Mouse (Mus musculus) layer of hippocampus, postnatal 14 days (tissue): ENCODE results near the gene Nrxn1. TPM values are rescaled to one million over a fixed set of nuclear protein-coding genes. Genes with fewer than 3 reads are reported as not detected.

ENCODE experiments used
- DNase-seq, 2 experiments: peaks; one replicate each; pipeline ENCODE4 v3.0.0; 2021 to 2022; ENCODE audit warnings: low spot score in 2 of 2, mixed read lengths in 1 of 2
- total RNA-seq, 2 experiments: library from RNA; stranded (reverse); gene quantifications; 2 replicates each; pipeline ENCODE4 v1.2.3; 2021

The Nrxn1 gene
- total RNA-seq, 2 experiments from 2014 or later: 436 to 504 TPM

DNA sequence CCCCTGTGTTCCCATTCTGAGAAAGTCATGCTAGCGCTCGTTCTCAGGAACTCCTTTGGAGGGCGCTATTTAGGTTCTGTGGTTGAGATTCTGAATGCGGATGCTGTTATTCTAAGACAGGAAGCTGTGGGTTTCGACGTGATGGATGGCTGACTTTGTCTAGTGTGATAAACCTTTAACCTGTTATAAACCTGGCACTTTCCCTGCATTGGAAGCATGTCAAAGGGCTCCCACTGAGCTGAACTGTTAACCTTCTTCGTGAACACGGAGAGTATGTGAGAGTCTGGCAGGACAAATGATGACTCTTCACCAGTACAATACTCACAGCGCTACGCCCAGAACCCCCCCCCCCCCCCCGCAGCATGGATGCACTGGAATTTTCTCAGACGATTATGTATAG lies 962.0 kb downstream of the Nrxn1 start:
- no peak for DNase-seq

- no peak for DNase-seq
Observed at GRCm38 (mm10) chr17:90129183-90129582, 963.7 kb downstream of the Nrxn1 start.

GRCm38 (mm10) chr17:90127561-90127960 lies 965.3 kb downstream of the Nrxn1 start:
- DNase-seq: no peak

- no peak for DNase-seq
Observed at GRCm38 (mm10) chr17:90122796-90123481, 969.9 kb downstream of the Nrxn1 start.

- no peak for DNase-seq
Observed at GRCm38 (mm10) chr17:90116241-90116640, 976.6 kb downstream of the Nrxn1 start.

DNA sequence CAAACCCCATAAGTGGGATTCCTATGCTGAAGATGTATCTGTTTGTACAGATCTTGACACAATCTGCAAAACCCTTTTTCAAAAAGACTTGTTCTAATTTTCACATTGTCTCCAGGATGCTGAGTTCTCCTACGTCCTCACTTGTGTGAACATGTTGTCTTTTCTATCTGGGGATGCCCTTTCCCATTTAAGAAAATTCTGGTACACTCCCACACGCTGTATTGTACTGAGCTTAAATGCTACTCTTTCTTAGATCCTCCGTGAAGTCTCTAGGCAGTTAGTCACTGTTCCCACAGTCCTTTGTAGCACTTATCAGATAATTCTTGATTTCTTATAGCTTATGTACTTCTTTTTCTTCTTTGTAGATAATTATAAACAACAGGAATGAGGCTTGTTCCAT lies 997.9 kb downstream of the Nrxn1 start:
- peak in 1 of 2 experiments; percentile 41 for DNase-seq

DNA sequence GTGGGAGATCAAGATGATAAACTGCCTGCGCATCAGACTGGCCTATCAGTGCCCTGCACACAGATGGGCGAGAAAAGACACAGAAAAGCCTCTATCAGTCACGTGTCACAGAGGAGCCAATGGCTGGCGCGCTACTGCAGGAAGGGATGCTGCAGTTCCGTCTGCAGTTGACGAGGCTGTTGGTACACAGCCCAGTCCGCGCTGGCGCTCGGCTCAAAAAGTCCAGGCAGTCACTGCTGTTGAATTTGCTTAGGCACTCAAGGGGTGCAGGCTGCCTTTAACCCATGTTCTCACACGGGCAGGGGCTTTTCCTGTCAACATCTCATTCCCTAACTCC lies 1004.6 kb downstream of the Nrxn1 start:
- peak; percentile 89 to 94 for DNase-seq

DNA sequence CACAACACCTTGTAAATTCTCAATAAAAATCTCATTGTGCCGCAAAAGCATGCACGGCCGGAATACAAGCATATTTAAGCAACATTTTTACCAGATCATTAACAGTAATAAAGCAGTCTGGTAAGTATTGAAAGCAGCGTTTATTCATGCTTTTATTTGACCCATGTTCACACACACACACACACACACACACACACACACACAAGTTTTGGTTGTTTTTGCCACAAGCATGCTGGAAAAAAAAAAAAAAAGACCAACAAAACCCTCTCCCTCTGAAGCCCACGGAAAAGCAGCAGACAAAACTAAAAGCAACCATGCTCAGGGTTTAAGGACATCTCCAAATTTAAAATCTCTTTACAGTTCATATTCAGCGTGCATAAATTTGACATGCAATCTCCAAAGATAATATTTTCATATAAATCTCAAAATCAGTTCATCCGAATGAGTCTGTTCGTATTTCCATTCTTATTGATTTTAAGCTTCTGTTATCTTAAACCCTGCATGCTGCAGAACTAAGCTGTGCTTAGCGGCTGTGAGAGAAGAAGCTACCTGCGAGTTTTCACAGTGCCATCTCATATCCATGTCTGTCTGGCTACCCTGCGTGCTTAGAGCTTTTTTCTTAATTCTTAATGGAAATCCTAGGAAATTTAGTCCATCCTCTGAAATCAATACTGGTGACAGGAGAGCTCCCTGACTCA lies 1005.1 kb downstream of the Nrxn1 start:
- no peak for DNase-seq

- peak; percentile 58 to 91 for DNase-seq
Observed at GRCm38 (mm10) chr17:90086826-90087225, 1006.0 kb downstream of the Nrxn1 start.

GRCm38 (mm10) chr17:90079003-90079402 lies 1013.9 kb downstream of the Nrxn1 start:
- DNase-seq: no peak

DNA sequence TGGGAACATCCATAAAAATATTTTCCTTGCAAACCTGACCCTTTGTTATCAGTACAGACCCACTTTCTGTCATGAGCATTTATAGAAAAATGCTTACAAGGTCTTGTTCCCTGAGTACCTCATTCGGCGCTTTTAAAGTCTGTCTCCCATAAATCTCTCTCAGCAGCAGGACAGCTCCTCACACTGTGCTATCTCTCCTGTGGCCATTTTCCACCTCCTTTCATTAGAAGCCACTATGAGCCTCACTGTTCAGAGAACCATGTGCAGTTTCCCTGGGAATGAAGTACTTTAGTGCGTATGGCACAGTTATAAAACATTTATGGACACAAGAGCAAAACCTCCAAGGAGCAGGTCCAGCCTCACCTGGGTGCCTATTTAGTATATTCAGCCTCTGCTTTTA lies 1014.4 kb downstream of the Nrxn1 start:
- no peak for DNase-seq

- no peak for DNase-seq
Observed at GRCm38 (mm10) chr17:90062866-90063265, 1030.0 kb downstream of the Nrxn1 start.

DNA sequence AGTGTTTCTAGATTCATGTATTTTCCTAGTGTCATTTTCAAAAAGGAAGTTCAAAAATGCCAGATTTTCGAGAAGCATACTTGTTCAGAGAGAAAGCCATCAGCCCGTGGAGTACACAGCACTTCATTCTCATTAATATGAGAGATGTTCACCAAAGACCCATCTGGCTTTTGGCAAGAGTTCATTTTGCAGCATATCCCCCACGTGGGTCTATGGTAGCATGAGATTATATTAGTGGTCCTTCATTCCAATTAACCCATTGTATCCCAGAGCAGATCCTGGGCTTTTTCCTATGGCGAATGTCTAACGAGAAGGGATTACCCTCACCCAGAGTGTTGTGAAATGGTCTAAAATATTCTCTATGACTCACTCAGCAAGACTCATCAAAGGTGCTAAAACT lies 1032.0 kb downstream of the Nrxn1 start:
- DNase-seq: peak in 1 of 2 experiments; percentile 55

- DNase-seq: no peak
Observed at GRCm38 (mm10) chr17:90060168-90060567, 1032.7 kb downstream of the Nrxn1 start.

- DNase-seq: no peak
Observed at GRCm38 (mm10) chr17:90059320-90060111, 1033.4 kb downstream of the Nrxn1 start.

- peak in 1 of 2 experiments; percentile 31 for DNase-seq
Observed at GRCm38 (mm10) chr17:90054312-90054711, 1038.6 kb downstream of the Nrxn1 start.

DNA sequence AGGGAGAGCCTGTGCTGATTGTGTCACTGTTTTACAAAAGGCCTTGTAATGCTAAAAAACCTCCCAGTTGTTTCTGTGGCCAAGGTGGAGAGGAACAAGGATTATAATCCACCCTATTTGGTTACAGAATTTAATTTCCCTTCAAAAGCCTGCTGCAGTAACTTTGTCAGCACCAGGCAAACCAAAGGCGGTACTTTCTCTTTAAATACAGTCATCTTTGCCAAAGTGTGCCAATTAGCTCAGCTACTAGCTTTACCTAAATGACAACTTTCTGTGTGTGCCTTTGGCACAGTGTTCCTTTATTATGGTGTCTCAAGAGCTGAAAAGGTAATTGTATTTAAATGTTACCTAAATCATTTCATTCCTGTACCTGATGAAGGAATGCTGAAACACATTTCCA lies 1053.6 kb downstream of the Nrxn1 start:
- no peak for DNase-seq

DNA sequence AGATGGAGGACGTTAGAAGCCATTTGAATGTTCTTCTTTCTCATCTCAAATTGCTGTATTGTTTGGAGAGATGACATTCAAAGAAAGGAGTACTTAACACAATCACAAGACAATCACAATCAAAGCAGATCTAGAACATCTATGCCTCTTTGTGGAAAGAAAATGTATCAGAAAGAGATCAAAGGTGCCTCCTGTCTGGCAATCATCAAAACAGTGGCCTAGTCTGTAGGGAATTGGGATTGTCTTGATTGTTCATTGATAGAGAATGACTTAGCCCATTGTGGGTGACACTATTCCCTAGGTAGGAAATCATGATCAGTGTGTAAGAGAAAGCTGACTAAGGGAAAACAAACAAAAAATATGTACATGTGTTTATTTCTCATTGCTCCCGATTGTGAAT lies 1060.5 kb downstream of the Nrxn1 start:
- DNase-seq: no peak

GRCm38 (mm10) chr17:90016636-90017035 lies 1076.2 kb downstream of the Nrxn1 start:
- no peak for DNase-seq

DNA sequence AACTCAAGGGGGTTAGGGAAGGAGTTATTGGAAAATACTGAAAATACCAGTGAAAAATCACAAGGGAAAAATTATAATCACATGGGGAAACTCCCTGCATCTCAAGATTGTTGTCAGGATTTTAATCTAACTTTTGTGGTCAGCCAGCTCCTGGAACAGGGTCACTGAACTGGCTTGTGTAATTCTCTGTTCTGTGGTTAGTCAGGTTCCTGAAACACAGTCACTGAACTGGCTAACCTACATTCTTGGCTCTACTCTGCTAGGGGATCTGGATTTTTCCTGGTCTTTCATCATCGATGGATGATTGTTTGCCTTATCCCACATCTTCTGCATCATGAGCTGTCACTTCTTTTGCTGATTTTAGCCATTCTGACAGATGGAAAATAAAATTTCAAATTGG lies 1081.1 kb downstream of the Nrxn1 start:
- DNase-seq: no peak

- no peak for DNase-seq
Observed at GRCm38 (mm10) chr17:90007438-90008109, 1085.3 kb downstream of the Nrxn1 start.

GRCm38 (mm10) chr17:89990651-89991050 lies 1102.2 kb downstream of the Nrxn1 start:
- DNase-seq: no peak
